Mouse (Mus musculus) gastrocnemius, postnatal 4 days (tissue): ENCODE results near the gene Ntn5. TPM values are rescaled to one million over a fixed set of nuclear protein-coding genes. Genes with fewer than 3 reads are reported as not detected.
"Not testable (repeated sequence)": the region's sequence is repeated elsewhere in the genome, so short reads cannot be mapped to it uniquely, and the experiment has no call there.

ENCODE experiments used
- DNase-seq, 2 experiments: peaks; one replicate each; pipeline ENCODE4 v3.0.0; 2021 to 2022; ENCODE audit warnings: low spot score in 2 of 2, mixed read lengths in 2 of 2
- total RNA-seq, 2 experiments: library from RNA; stranded (reverse); gene quantifications; 2 replicates each; pipeline ENCODE4 v1.2.3; 2021

The Ntn5 gene
- total RNA-seq, 2 experiments from 2014 or later, result 0.88 to 1.3 TPM

GRCm38 (mm10) chr7:45654424-45655047, 29.3 kb upstream of the Ntn5 start:
- no peak for DNase-seq

GRCm38 (mm10) chr7:45660746-45661478, 22.9 kb upstream of the Ntn5 start:
- DNase-seq, result no peak

- not testable (repeated sequence) for DNase-seq
Observed at GRCm38 (mm10) chr7:45661702-45662101, 22.1 kb upstream of the Ntn5 start.

GRCm38 (mm10) chr7:45665303-45666138, 18.3 kb upstream of the Ntn5 start:
- no peak for DNase-seq

- no peak for DNase-seq
Observed at GRCm38 (mm10) chr7:45666161-45666560, 17.7 kb upstream of the Ntn5 start, which contains the start of gene Fut2. TSS of gene Fut2 (minus strand) at chr7:45666394.

GRCm38 (mm10) chr7:45667761-45668160, 16.1 kb upstream of the Ntn5 start:
- no peak for DNase-seq

GRCm38 (mm10) chr7:45668921-45669320, 14.9 kb upstream of the Ntn5 start:
- no peak for DNase-seq

- DNase-seq, result no peak
Observed at GRCm38 (mm10) chr7:45677627-45678295, 6.1 kb upstream of the Ntn5 start.

- no peak for DNase-seq
Observed at GRCm38 (mm10) chr7:45678513-45678912, 5.3 kb upstream of the Ntn5 start.

GRCm38 (mm10) chr7:45679966-45680621, 3.7 kb upstream of the Ntn5 start:
- DNase-seq, result no peak

GRCm38 (mm10) chr7:45681046-45681736, 2.6 kb upstream of the Ntn5 start:
- DNase-seq, result no peak

- DNase-seq, result peak; percentile 75 to 90
Observed at GRCm38 (mm10) chr7:45682144-45683126, 1.4 kb upstream of the Ntn5 start.

GRCm38 (mm10) chr7:45685811-45686210, 2.0 kb downstream of the Ntn5 start:
- no peak for DNase-seq

GRCm38 (mm10) chr7:45686841-45687240, 3.0 kb downstream of the Ntn5 start:
- no peak for DNase-seq

GRCm38 (mm10) chr7:45689099-45689498, 5.3 kb downstream of the Ntn5 start:
- DNase-seq, result no peak

GRCm38 (mm10) chr7:45689800-45690199, 6.0 kb downstream of the Ntn5 start:
- DNase-seq, result no peak

GRCm38 (mm10) chr7:45692364-45692763, 8.5 kb downstream of the Ntn5 start:
- DNase-seq, result no peak

GRCm38 (mm10) chr7:45693921-45694591, 10.2 kb downstream of the Ntn5 start, which contains the start of gene Sec1:
TSS of gene Sec1 (minus strand) at chr7:45694402.
- DNase-seq, result no peak
